Mouse (Mus musculus) liver, adult 2 months (tissue): ENCODE data around the gene Faim. TPM values are rescaled to one million over a fixed set of nuclear protein-coding genes. Genes with fewer than 3 reads are reported as not detected.

Source experiments
- DNase-seq: peaks from one replicate; pipeline ENCODE4 v3.0.0-alpha.2; 2011; ENCODE audit warnings: low read depth, low spot score; ENCODE audit errors: extremely low read depth
- H3K27ac ChIP-seq: fragments of 200-500 bp; replicated peaks from 2 replicates; pipeline ENCODE4 v1.5.1; 2012; ENCODE audit warnings: low read depth, mild to moderate bottlenecking, control low read depth, inconsistent platforms, low read length; ENCODE audit not compliant: insufficient read depth
- H3K27me3 ChIP-seq: fragments of 200-500 bp; 2 replicates; pipeline ENCODE4 v1.6.1; 2012; ENCODE audit warnings: mild to moderate bottlenecking, moderate library complexity, low read length, inconsistent platforms; ENCODE audit not compliant: control insufficient read depth, insufficient read depth
- H3K36me3 ChIP-seq: fragments of 200-500 bp; 2 replicates; pipeline ENCODE4 v1.6.1; 2012; ENCODE audit warnings: low read length, inconsistent platforms; ENCODE audit not compliant: control insufficient read depth, insufficient read depth
- H3K4me1 ChIP-seq: fragments of 200-500 bp; 2 replicates; pipeline ENCODE4 v1.6.1; 2011; ENCODE audit warnings: low read length; ENCODE audit not compliant: control insufficient read depth, insufficient read depth
- H3K4me3 ChIP-seq: fragments of 200-500 bp; 2 replicates; pipeline ENCODE4 v1.5.1; 2011; ENCODE audit warnings: low read depth, mild to moderate bottlenecking, control low read depth, low read length, moderate library complexity; ENCODE audit not compliant: insufficient read depth
- H3K79me2 ChIP-seq: fragments of 200-500 bp; 2 replicates; pipeline ENCODE4 v1.6.1; 2012; ENCODE audit warnings: inconsistent platforms, mild to moderate bottlenecking, low read length, moderate library complexity; ENCODE audit not compliant: control insufficient read depth, insufficient read depth
- H3K9ac ChIP-seq: fragments of 200-500 bp; 2 replicates; pipeline ENCODE4 v1.6.1; 2012; ENCODE audit warnings: low read depth, mild to moderate bottlenecking, control low read depth, inconsistent platforms, low read length
- CTCF ChIP-seq: fragments of 200-500 bp; IDR thresholded peaks from 2 replicates; pipeline ENCODE4 v1.5.1; 2011; ENCODE audit warnings: low read depth, low read length, control low read depth
- POLR2A ChIP-seq: fragments of 200-500 bp; IDR thresholded peaks from 2 replicates; pipeline ENCODE4 v1.6.1; 2011; ENCODE audit warnings: low read length, control low read depth; ENCODE audit not compliant: insufficient read depth; ENCODE audit errors: extremely low read depth
- WGBS: fragments of 180-500 bp; shearing (Covaris S2); methylation state at CpG from one replicate; pipeline ENCODE4 v1.1.7; 2018; 5-methylcytosine and 5-hydroxymethylcytosine counted together
- polyA plus RNA-seq: library from polyadenylated mRNA; depleted of rRNA; stranded (reverse); fragments of >200 nt; gene quantifications from 2 replicates; pipeline ENCODE4 v1.2.3, GENCODE M21; 2012; rRNA removed
- total RNA-seq: library from RNA; depleted of rRNA; stranded (reverse); fragments of >200 nt; gene quantifications from 2 replicates; pipeline ENCODE4 v1.2.3, GENCODE M21; 2014; rRNA removed

Gene Faim
- total and polyA plus RNA-seq, 2 experiments: 2.3 to 10.9 TPM

DNA sequence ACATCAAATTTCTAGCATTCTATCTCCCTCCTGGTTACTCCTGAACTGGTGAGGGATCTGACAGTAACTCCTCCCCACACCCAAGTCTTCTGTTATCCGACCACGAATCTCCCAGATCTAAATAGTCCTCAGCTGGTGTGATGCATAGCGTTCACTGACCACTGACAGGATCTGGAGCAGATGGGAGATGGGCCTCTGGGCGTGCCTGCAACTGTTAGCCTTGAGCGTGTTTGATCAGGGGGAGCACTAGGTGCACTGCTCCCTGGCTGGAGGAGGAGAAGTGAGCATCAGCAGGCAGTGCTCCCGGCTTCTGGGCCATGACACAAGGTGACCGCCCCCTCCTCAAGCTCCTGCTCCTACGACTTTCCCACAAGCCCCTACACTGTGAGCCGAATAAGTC, 55.8 kb downstream of the Faim start:
- H3K79me2 ChIP-seq: no peaks in the 10 kb centered on the region
- no peak for DNase-seq
- H3K27me3 ChIP-seq: no peaks in the 10 kb centered on the region
- WGBS: 91% methylated on average over 9 of the region's 9 CpGs
- no peak overlapping the region for H3K9ac ChIP-seq
- no peak overlapping the region for H3K4me3 ChIP-seq
- TF ChIP-seq POLR2A (no peak), CTCF (no peak)
- H3K4me1 ChIP-seq: no peaks in the 10 kb centered on the region
- no peak overlapping the region for H3K27ac ChIP-seq
- H3K36me3 ChIP-seq: peaks cover 33% of the 10 kb centered on the region

DNA sequence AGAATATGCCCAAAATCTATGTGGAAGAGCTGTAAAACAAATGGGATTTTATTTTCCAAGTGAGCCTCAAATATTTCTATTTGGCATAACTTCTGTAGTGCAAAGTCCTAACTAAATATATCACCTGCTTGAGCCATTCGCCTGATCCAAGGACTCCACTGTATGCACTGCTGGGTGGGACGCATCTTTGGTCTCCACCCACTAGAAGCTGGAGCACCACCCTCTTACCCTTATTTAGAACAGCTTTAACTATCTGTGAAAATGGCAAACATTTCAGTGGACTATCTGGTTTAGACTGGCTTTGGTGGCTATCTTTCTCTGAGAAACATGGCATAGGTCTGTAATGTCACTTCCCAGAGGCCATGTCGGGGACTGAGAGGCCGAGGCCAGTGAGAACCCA, 56.5 kb downstream of the Faim start:
- Histone ChIP-seq H3K79me2 (no peaks in the 10 kb centered on the region), H3K27ac (no peak overlapping the region), H3K27me3 (no peaks in the 10 kb centered on the region), H3K4me1 (no peaks in the 10 kb centered on the region), H3K9ac (no peak overlapping the region), H3K36me3 (peaks cover 33% of the 10 kb centered on the region), H3K4me3 (no peak overlapping the region)
- DNase-seq: no peak
- TF ChIP-seq CTCF (no peak), POLR2A (no peak)
- 91% methylated on average over 4 of the region's 4 CpGs for WGBS

DNA sequence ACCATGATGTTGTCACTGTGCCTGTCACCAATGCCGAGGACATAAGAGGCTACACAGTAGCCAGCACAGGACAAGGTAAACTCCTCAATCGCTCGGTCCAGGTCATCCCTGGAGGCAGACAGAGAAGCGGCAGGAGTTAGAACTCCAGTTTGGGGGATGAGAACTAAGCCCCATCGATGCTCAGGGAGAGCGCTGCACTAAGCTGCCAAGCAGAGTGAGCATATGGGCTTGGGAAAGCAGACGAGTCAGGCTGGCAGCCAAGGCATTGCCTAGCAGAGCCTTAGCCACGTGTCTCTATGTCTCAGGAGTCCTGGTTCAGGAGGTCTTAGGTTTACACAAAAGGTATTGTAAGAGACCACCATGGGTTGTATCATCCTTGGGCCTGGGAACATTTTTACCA, 58.6 kb downstream of the Faim start:
- peaks cover 27% of the 10 kb centered on the region for H3K36me3 ChIP-seq
- 92% methylated on average over 8 of the region's 8 CpGs for WGBS
- no peaks in the 10 kb centered on the region for H3K4me1 ChIP-seq
- no peaks in the 10 kb centered on the region for H3K79me2 ChIP-seq
- DNase-seq: no peak
- no peak overlapping the region for H3K27ac ChIP-seq
- H3K27me3 ChIP-seq: no peaks in the 10 kb centered on the region
- TF ChIP-seq POLR2A: no peak
- no peak for TF ChIP-seq CTCF
- H3K4me3 ChIP-seq: no peak overlapping the region
- no peak overlapping the region for H3K9ac ChIP-seq

- H3K27ac ChIP-seq: no peak overlapping the region
- peaks cover 16% of the 10 kb centered on the region for H3K36me3 ChIP-seq
- H3K79me2 ChIP-seq: no peaks in the 10 kb centered on the region
- DNase-seq: no peak
- H3K4me1 ChIP-seq: no peaks in the 10 kb centered on the region
- 70% methylated on average over 1 of the region's 1 CpGs for WGBS
- H3K27me3 ChIP-seq: no peaks in the 10 kb centered on the region
- no peak overlapping the region for H3K9ac ChIP-seq
- TF ChIP-seq CTCF (no peak), POLR2A (no peak)
- H3K4me3 ChIP-seq: no peak overlapping the region
These were observed 62.6 kb downstream of the Faim start for GRCm38 (mm10) chr9:99048724-99049250.

GRCm38 (mm10) chr9:99049760-99050159, 63.6 kb downstream of the Faim start:
- DNase-seq: no peak
- Histone ChIP-seq H3K4me1 (no peaks in the 10 kb centered on the region), H3K27me3 (no peaks in the 10 kb centered on the region), H3K9ac (no peak overlapping the region), H3K79me2 (no peaks in the 10 kb centered on the region), H3K27ac (no peak overlapping the region), H3K4me3 (no peak overlapping the region), H3K36me3 (peaks cover 14% of the 10 kb centered on the region)
- WGBS: 58% methylated on average over 6 of the region's 6 CpGs
- no peak for TF ChIP-seq POLR2A
- no peak for TF ChIP-seq CTCF

Other genes starting within 250 kb of the Faim start
- not detected in 2 replicates for gene Prr23a1, start 143.9 kb upstream of the Faim start, total RNA-seq
- not detected in 2 replicates for gene Prr23a1, start 143.9 kb upstream of the Faim start, polyA plus RNA-seq
- not detected in 2 replicates for gene Prr23a2, start 129.9 kb upstream of the Faim start, total RNA-seq
- gene Prr23a2, start 129.9 kb upstream of the Faim start, polyA plus RNA-seq: not detected in 2 replicates
- gene Prr23a3, start 121.6 kb upstream of the Faim start, total RNA-seq: not detected in 2 replicates
- gene Prr23a3, start 121.6 kb upstream of the Faim start, polyA plus RNA-seq: not detected in 2 replicates
- gene 7420426K07Rik, start 83.3 kb upstream of the Faim start, total RNA-seq: not detected in 2 replicates
- not detected in 2 replicates for gene 7420426K07Rik, start 83.3 kb upstream of the Faim start, polyA plus RNA-seq
- gene Foxl2, start 31.1 kb upstream of the Faim start, total RNA-seq: not detected in 2 replicates
- gene Foxl2, start 31.1 kb upstream of the Faim start, polyA plus RNA-seq: not detected in 2 replicates
- not detected in 2 replicates for gene Gm1123, start 49.3 kb downstream of the Faim start, total RNA-seq
- gene Gm1123, start 49.3 kb downstream of the Faim start, polyA plus RNA-seq: not detected in 2 replicates
- gene Pik3cb, start 154.2 kb downstream of the Faim start, total RNA-seq: 4.2 and 4.6 TPM in 2 replicates
- gene Pik3cb, start 154.2 kb downstream of the Faim start, polyA plus RNA-seq: 2.3 and 2.5 TPM in 2 replicates